Mouse (Mus musculus) MEL (cell line): Measurements from ENCODE around the gene Skida1. TPM values are rescaled to one million over a fixed set of nuclear protein-coding genes. Genes with fewer than 3 reads are reported as not detected.

Experiments used
- DNase-seq: peaks from one replicate; pipeline ENCODE4 v3.0.0; 2011; ENCODE audit warnings: low read depth, low spot score
- H3K27ac ChIP-seq: 2 replicates; pipeline ENCODE4 v1.5.1; 2012; ENCODE audit warnings: low read depth, mild to moderate bottlenecking, control low read depth, low read length, moderate library complexity; ENCODE audit not compliant: control insufficient read depth
- H3K27me3 ChIP-seq, 2 experiments: fragments of 150-350 bp in 1 of 2; sonication (generic) in 1 of 2; 2 replicates each; pipeline ENCODE4 v1.6.1; 2012; ENCODE audit warnings: low read length in 2 of 2, mild to moderate bottlenecking in 2 of 2, improper control_type of control experiment in 1 of 2, moderate library complexity in 1 of 2; ENCODE audit not compliant: insufficient read depth in 2 of 2, control insufficient read depth in 1 of 2
- H3K36me3 ChIP-seq, 2 experiments: 2 replicates each; pipeline ENCODE4 v1.6.1; 2012 to 2014; ENCODE audit warnings: low read length in 2 of 2, improper control_type of control experiment in 1 of 2, inconsistent platforms in 1 of 2, mild to moderate bottlenecking in 1 of 2; ENCODE audit not compliant: insufficient read depth in 2 of 2, control insufficient read depth in 1 of 2
- H3K4me1 ChIP-seq, 2 experiments: fragments of 150-350 bp in 1 of 2; sonication (generic) in 1 of 2; 2 replicates each; pipeline ENCODE4 v1.6.1; 2012; ENCODE audit warnings: low read length in 2 of 2, improper control_type of control experiment in 1 of 2, mild to moderate bottlenecking in 1 of 2; ENCODE audit not compliant: insufficient read depth in 2 of 2, control insufficient read depth in 1 of 2
- H3K4me3 ChIP-seq, 2 experiments: fragments of 150-350 bp in 1 of 2; sonication (generic) in 1 of 2; 2 replicates each; pipeline ENCODE4 v1.5.1; 2012; ENCODE audit warnings: low read depth in 2 of 2, low read length in 2 of 2, mild to moderate bottlenecking in 2 of 2, moderate library complexity in 2 of 2, control low read depth in 1 of 2, improper control_type of control experiment in 1 of 2; ENCODE audit not compliant: control insufficient read depth in 1 of 2, insufficient read depth in 1 of 2
- H3K79me2 ChIP-seq: 2 replicates; pipeline ENCODE4 v1.6.1; 2012; ENCODE audit warnings: mild to moderate bottlenecking, low read length, moderate library complexity; ENCODE audit not compliant: control insufficient read depth, poor library complexity, insufficient read depth
- H3K9ac ChIP-seq: 2 replicates; pipeline ENCODE4 v1.6.1; 2012; ENCODE audit warnings: low read depth, mild to moderate bottlenecking, control low read depth, low read length, moderate library complexity; ENCODE audit not compliant: control insufficient read depth, poor library complexity, severe bottlenecking
- H3K9me3 ChIP-seq: fragments of 150-350 bp; sonication (generic); replicated peaks from 2 replicates; pipeline ENCODE4 v1.6.1; 2012; ENCODE audit warnings: mild to moderate bottlenecking, low read length, improper control_type of control experiment, moderate library complexity; ENCODE audit not compliant: insufficient read depth
- BHLHE40 ChIP-seq: IDR thresholded peaks from 2 replicates; pipeline ENCODE4 v1.6.1; 2012; ENCODE audit warnings: low read depth, mild to moderate bottlenecking, inconsistent platforms, low read length, improper control_type of control experiment, borderline replicate concordance
- CTCF ChIP-seq, 3 experiments: IDR thresholded peaks in 2 of 3; conservative IDR thresholded peaks in 1 of 3; 2 replicates each; pipeline ENCODE4 v1.5.1; 2011 to 2012; ENCODE audit warnings: low read length in 3 of 3, low read depth in 2 of 3, mild to moderate bottlenecking in 2 of 3, improper control_type of control experiment in 1 of 3, inconsistent platforms in 1 of 3, mixed read lengths in 1 of 3, moderate library complexity in 1 of 3; ENCODE audit not compliant: control insufficient read depth in 1 of 3, insufficient read depth in 1 of 3, poor library complexity in 1 of 3, severe bottlenecking in 1 of 3
- ETS1 ChIP-seq: IDR thresholded peaks from 2 replicates; pipeline ENCODE4 v1.6.1; 2012; ENCODE audit warnings: low read depth, mild to moderate bottlenecking, inconsistent platforms, low read length, improper control_type of control experiment, moderate library complexity
- GABPA ChIP-seq: IDR thresholded peaks from 2 replicates; pipeline ENCODE4 v1.6.1; 2012; ENCODE audit warnings: low read depth, mild to moderate bottlenecking, inconsistent platforms, low read length, improper control_type of control experiment, moderate library complexity
- HCFC1 ChIP-seq: IDR thresholded peaks from 2 replicates; pipeline ENCODE4 v1.6.1; 2012; ENCODE audit warnings: low read depth, mild to moderate bottlenecking, inconsistent platforms, low read length, improper control_type of control experiment, moderate library complexity
- JUND ChIP-seq: IDR thresholded peaks from 2 replicates; pipeline ENCODE4 v1.6.1; 2011; ENCODE audit warnings: low read depth, mild to moderate bottlenecking, improper control_type of control experiment, low read length
- MAFK ChIP-seq: IDR thresholded peaks from 2 replicates; pipeline ENCODE4 v1.6.1; 2011; ENCODE audit warnings: low read depth, mild to moderate bottlenecking, low read length, improper control_type of control experiment, borderline replicate concordance
- MYB ChIP-seq: IDR thresholded peaks from 2 replicates; pipeline ENCODE4 v1.6.1; 2011; ENCODE audit warnings: mild to moderate bottlenecking, low read depth, low read length, improper control_type of control experiment
- MYC ChIP-seq: IDR thresholded peaks from 2 replicates; pipeline ENCODE4 v1.6.1; 2011; ENCODE audit warnings: low read depth, mild to moderate bottlenecking, low read length, improper control_type of control experiment, moderate library complexity
- NELFE ChIP-seq: IDR thresholded peaks from 2 replicates; pipeline ENCODE4 v1.6.1; 2011; ENCODE audit warnings: low read depth, low read length, improper control_type of control experiment
- POLR2AphosphoS5 ChIP-seq: IDR thresholded peaks from 2 replicates; pipeline ENCODE4 v1.6.1; 2012; ENCODE audit warnings: low read depth, borderline replicate concordance, mild to moderate bottlenecking, inconsistent platforms, low read length, moderate library complexity, mixed read lengths
- ZC3H11A ChIP-seq: IDR thresholded peaks from 2 replicates; pipeline ENCODE4 v1.6.1; 2012; ENCODE audit warnings: low read depth, mild to moderate bottlenecking, inconsistent platforms, low read length, improper control_type of control experiment
- ZKSCAN1 ChIP-seq: IDR thresholded peaks from 2 replicates; pipeline ENCODE4 v1.6.1; 2012; ENCODE audit warnings: low read depth, mild to moderate bottlenecking, inconsistent platforms, low read length, improper control_type of control experiment, moderate library complexity
- ZNF384 ChIP-seq: IDR thresholded peaks from 2 replicates; pipeline ENCODE4 v1.6.1; 2012; ENCODE audit warnings: low read depth, mild to moderate bottlenecking, inconsistent platforms, low read length, improper control_type of control experiment
- polyA plus RNA-seq, 2 experiments: library from polyadenylated mRNA; stranded (reverse) in 1 of 2; unstranded in 1 of 2; fragments of >175 nt in 1 of 2; fragments of >200 nt in 1 of 2; gene quantifications; 2 replicates each; pipeline versions ENCODE4 v1.2.1 to v1.2.4; 2012; ENCODE audit warnings: low replicate concordance in 2 of 2, low read depth in 1 of 2; ENCODE audit not compliant: insufficient read length in 2 of 2, insufficient read depth in 1 of 2, missing spikeins in 1 of 2
- total RNA-seq: library from RNA; depleted of rRNA; stranded (reverse); fragments of 300-350 nt; gene quantifications from 2 replicates; pipeline ENCODE4 v1.2.3, GENCODE M21; 2012

Gene Skida1
- total and polyA plus RNA-seq, 3 experiments: 0.12 to 0.88 TPM; not detected in 1

DNA sequence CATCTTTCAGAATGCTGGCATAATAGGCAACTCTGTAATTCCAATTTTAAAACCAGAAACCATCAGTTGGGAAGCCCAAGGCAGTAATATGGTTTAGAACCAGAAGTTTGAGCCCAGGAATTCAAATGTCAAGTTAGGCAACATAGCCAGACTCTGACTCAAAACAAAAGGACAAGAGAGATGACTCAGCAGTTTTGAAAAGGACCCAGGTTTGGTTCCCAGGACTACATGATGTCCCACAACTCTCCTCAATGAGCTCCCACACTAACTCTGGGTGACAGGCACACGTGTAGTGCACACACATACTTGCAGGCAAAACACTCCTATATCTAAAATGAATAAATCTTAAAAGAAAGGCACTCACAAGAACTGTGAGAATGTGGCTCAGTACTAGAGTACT lies 29.7 kb downstream of the Skida1 start:
- Histone ChIP-seq H3K9me3 (no peaks in the 10 kb centered on the region), H3K27ac (no peak overlapping the region)
- TF ChIP-seq MAFK (peak; percentile 59; the same call in 1 of the 2 replicates), ETS1 (no peak)
- TF ChIP-seq, all 39 proteins: peak for 1
- H3K79me2 ChIP-seq: no peaks in the 10 kb centered on the region
- H3K27me3 ChIP-seq: peaks cover 0 to 2% of the 10 kb centered on the region in 2 experiments; a peak in 1 of 4 replicates
- no peak overlapping the region for H3K9ac ChIP-seq
- H3K4me3 ChIP-seq: no peak overlapping the region
- H3K4me1 ChIP-seq: no peaks in the 10 kb centered on the region
- no peaks in the 10 kb centered on the region for H3K36me3 ChIP-seq
- DNase-seq: no peak

DNA sequence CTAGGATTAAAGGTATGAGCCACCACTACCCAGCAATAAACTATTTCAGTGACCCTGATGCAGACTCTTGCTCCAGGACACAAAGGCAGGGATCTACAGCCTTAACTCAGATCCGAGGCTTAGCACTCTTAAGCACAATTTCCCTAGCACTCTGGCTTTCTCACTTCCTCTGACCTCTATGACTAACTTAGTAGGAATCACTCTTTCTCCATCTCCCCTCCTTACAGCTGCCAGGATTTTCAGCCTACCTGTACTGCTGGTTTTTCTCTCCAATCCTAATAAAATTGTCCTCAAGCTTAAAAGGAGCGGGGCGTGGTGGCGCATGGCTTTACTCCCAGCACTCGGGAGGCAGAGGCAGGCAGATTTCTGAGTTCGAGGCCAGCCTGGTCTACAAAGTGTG lies 31.5 kb downstream of the Skida1 start:
- TF ChIP-seq CTCF (IDR thresholded peaks at IDR 0.05 in 2 of 3, conservative IDR thresholded peaks at IDR 0.05 in 1 of 3; ENCODE audit: control insufficient read depth in 1 of 3, insufficient read depth in 1 of 3, low read depth in 2 of 3, low read length in 3 of 3, poor library complexity in 1 of 3, severe bottlenecking in 1 of 3): no peak
- TF ChIP-seq POLR2AphosphoS5: no peak
- TF ChIP-seq GABPA: no peak
- no peak for TF ChIP-seq NELFE
- TF ChIP-seq MYC: no peak
- TF ChIP-seq BHLHE40: no peak
- TF ChIP-seq ETS1: no peak
- no peak for TF ChIP-seq HCFC1
- TF ChIP-seq JUND: no peak
- no peak for TF ChIP-seq MYB
- TF ChIP-seq ZC3H11A: no peak
- TF ChIP-seq ZKSCAN1: no peak
- H3K9ac ChIP-seq: no peak overlapping the region

DNA sequence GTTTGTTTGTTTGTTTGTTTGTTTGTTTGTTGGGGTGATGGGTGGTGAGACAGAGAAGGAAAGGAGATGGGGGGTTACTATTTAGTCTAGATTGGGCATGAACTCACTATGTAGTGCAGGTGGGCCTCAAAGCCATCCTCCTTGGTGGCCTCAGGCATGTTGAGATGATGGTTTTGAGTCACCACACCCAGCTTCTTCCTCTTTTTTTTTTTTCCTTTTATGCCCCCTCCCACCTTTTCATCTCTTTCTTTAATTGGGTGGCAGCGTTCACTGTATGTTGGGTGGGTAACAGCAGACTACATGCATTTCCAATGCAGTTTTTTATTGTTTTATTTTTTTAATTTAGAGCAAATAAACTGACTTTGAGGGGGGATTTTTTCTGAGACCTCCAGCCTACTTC lies 32.2 kb downstream of the Skida1 start:
- Histone ChIP-seq H3K36me3 (no peaks in the 10 kb centered on the region), H3K4me1 (no peaks in the 10 kb centered on the region), H3K4me3 (no peak overlapping the region), H3K79me2 (no peaks in the 10 kb centered on the region), H3K27me3 (no peaks in the 10 kb centered on the region), H3K27ac (no peak overlapping the region), H3K9ac (no peak overlapping the region), H3K9me3 (no peaks in the 10 kb centered on the region)
- no peak for DNase-seq
- peak; percentile 55 for TF ChIP-seq ZNF384
- TF ChIP-seq CTCF (IDR thresholded peaks at IDR 0.05 in 2 of 3, conservative IDR thresholded peaks at IDR 0.05 in 1 of 3; ENCODE audit: control insufficient read depth in 1 of 3, insufficient read depth in 1 of 3, low read depth in 2 of 3, low read length in 3 of 3, poor library complexity in 1 of 3, severe bottlenecking in 1 of 3): no peak
- TF ChIP-seq MAFK: no peak

More for the DNA sequence above, 31.5 kb downstream of the Skida1 start:
- no peak overlapping the region for H3K4me3 ChIP-seq
- no peaks in the 10 kb centered on the region for H3K9me3 ChIP-seq
- H3K36me3 ChIP-seq: no peaks in the 10 kb centered on the region
- no peaks in the 10 kb centered on the region for H3K4me1 ChIP-seq
- no peaks in the 10 kb centered on the region for H3K27me3 ChIP-seq
- no peak overlapping the region for H3K27ac ChIP-seq
- H3K79me2 ChIP-seq: no peaks in the 10 kb centered on the region
- DNase-seq: no peak
